Mouse (Mus musculus) bone marrow, adult 2 months (tissue): ENCODE results near the gene Pakap. TPM values are rescaled to one million over a fixed set of nuclear protein-coding genes. Genes with fewer than 3 reads are reported as not detected.

Experiments
- H3K27ac ChIP-seq: fragments of 200-500 bp; 2 replicates; pipeline ENCODE4 v1.5.1; 2012; ENCODE audit warnings: low read depth, mild to moderate bottlenecking, control low read depth, inconsistent platforms, low read length; ENCODE audit not compliant: control insufficient read depth, poor library complexity, insufficient read depth
- H3K4me1 ChIP-seq: fragments of 200-500 bp; 2 replicates; pipeline ENCODE4 v1.6.1; 2011; ENCODE audit warnings: low read length; ENCODE audit not compliant: control insufficient read depth, insufficient read depth
- H3K4me3 ChIP-seq: fragments of 200-500 bp; replicated peaks from 2 replicates; pipeline ENCODE3; 2011; ENCODE audit warnings: mild to moderate bottlenecking, low read depth, low read length, control low read depth; ENCODE audit not compliant: control insufficient read depth
- CTCF ChIP-seq: fragments of 200-500 bp; IDR thresholded peaks from 2 replicates; pipeline ENCODE4 v1.5.1; 2011; ENCODE audit warnings: low read length, control low read depth; ENCODE audit not compliant: control insufficient read depth, insufficient read depth
- POLR2A ChIP-seq: fragments of 200-500 bp; IDR thresholded peaks from 2 replicates; pipeline ENCODE4 v1.6.1; 2011; ENCODE audit warnings: low read depth, mild to moderate bottlenecking, control low read depth, low read length, borderline replicate concordance; ENCODE audit not compliant: control insufficient read depth
- WGBS: fragments of 180-500 bp; shearing (Covaris S2); methylation state at CpG from one replicate; pipeline ENCODE4 v1.1.7; 2018; 5-methylcytosine and 5-hydroxymethylcytosine counted together
- polyA plus RNA-seq: library from polyadenylated mRNA; stranded (reverse); fragments of >200 nt; gene quantifications from 2 replicates; pipeline ENCODE4 v1.2.4, GENCODE M21; 2011; ENCODE audit warnings: low replicate concordance; ENCODE audit not compliant: missing spikeins, insufficient read depth, insufficient read length

Gene Pakap
- polyA plus RNA-seq, 1 experiment, result 1.9 TPM

- H3K4me1 ChIP-seq, result no peaks in the 10 kb centered on the region
- H3K4me3 ChIP-seq, result no peak overlapping the region
- no peak for TF ChIP-seq CTCF
- TF ChIP-seq POLR2A, result no peak
- 68% methylated on average over 5 of the region's 5 CpGs for WGBS
- no peak overlapping the region for H3K27ac ChIP-seq
Observed at GRCm38 (mm10) chr4:57626921-57627320, 58.9 kb downstream of the Pakap start.

DNA sequence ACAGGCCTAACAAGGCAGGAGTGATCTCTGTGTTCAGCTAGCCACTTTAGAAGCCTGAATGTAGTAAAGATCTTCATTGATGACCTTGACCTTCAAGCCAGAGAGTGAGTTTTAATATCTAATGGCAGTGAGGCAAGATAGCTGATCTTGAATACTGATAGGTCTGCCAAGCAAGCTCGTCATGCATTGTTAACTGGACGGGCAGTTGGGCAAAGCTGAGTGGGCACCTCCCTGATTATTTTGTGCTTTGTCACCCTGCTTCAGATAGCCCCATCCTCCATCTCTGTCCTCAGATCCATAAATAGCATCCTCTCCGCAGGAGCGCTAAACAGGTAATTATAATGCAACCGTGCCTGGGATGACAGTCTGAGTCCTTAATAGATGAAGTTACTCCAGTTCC is 64.4 kb downstream of the Pakap start:
- 82% methylated on average over 5 of the region's 5 CpGs for WGBS
- no peaks in the 10 kb centered on the region for H3K4me1 ChIP-seq
- TF ChIP-seq CTCF (no peak), POLR2A (no peak)
- H3K27ac ChIP-seq, result no peak overlapping the region
- H3K4me3 ChIP-seq, result no peak overlapping the region

DNA sequence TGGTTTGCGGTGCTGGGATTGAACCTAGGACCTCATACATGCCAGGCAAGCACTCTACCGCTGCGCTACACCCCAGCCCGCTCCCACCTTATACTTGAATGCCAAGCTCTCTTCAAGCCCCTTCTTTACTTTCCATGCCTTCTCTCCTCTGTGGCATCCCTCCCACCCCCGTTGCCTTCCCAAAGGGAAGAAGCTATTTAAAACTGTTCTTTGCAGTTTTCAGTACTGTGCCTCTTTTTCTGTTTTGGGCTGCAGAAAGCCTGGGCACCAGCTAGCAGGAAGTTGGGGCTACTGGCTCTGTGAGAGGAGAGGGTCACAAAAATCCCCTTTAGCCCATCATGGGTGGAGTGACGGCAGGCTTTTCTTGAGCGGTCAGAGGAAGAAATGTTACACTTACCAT is 65.1 kb downstream of the Pakap start:
- TF ChIP-seq POLR2A, result no peak
- TF ChIP-seq CTCF, result no peak
- no peak overlapping the region for H3K4me3 ChIP-seq
- H3K4me1 ChIP-seq, result no peaks in the 10 kb centered on the region
- H3K27ac ChIP-seq, result no peak overlapping the region
- 85% methylated on average over 7 of the region's 7 CpGs for WGBS

GRCm38 (mm10) chr4:57634956-57635355 is 67.0 kb downstream of the Pakap start:
- Histone ChIP-seq H3K4me3 (no peak overlapping the region), H3K27ac (no peak overlapping the region), H3K4me1 (no peaks in the 10 kb centered on the region)
- no peak for TF ChIP-seq CTCF
- WGBS, result 60% methylated on average over 1 of the region's 1 CpGs

DNA sequence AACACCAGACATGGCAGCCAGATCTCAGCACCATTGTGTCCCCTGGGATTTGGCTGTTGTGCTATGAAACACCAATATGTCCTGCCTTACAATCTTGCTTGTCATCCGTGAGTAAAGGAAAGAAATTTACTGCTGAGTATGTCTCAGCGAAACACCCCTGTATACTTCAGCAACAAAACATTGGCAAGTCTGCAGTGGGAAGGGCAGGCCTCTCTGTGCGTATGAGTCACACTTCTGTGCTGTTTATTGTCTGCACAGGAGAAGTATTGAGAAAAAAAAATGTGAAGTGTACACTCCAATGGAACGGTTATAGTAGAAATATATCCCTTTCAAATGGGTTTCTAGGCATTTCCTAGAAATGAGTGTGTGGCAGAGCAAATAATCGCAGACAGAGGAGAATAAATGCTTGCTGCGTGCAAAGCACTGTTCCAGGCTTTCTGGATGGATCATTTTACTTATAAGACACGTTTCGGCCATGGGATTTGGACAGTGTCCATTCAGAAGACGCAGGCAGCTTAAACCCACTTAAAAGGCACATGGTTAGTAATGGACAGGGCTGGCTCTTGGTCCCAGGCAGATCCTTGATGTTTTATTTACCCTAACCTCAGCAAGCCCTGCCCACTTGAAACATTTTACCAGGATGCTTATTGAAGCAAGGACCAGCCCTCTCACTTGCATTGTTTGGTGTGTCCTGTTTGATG is 69.0 kb downstream of the Pakap start:
- TF ChIP-seq POLR2A (no peak), CTCF (no peak)
- H3K4me3 ChIP-seq, result no peak overlapping the region
- no peak overlapping the region for H3K27ac ChIP-seq
- 84% methylated on average over 9 of the region's 9 CpGs for WGBS
- no peaks in the 10 kb centered on the region for H3K4me1 ChIP-seq

- 32% methylated on average over 24 of the region's 24 CpGs for WGBS
- H3K4me3 ChIP-seq, result no peak overlapping the region
- H3K4me1 ChIP-seq, result no peaks in the 10 kb centered on the region
- H3K27ac ChIP-seq, result no peak overlapping the region
- TF ChIP-seq POLR2A, result no peak
- no peak for TF ChIP-seq CTCF
Observed at GRCm38 (mm10) chr4:57637636-57638386, 69.8 kb downstream of the Pakap start.

DNA sequence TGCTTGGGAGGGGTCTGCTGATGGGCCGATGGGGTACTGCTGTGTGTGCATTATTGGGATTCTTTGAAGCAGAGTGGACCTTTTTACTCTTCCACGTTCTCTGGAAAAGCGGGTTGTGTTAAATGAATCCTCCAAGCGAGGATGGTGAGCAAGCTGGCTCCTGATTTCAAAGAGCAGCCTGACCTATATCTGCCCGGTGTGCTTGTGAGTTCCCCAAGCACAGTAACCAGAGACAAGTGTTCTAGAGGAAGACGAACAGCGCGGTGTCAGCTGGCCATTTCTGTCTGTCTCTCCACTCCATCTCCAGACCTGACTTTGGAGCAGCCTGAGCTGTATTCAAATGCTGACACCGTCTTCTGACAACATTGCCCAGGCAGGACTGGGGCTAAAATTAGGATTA is 71.0 kb downstream of the Pakap start:
- TF ChIP-seq CTCF (no peak), POLR2A (no peak)
- Histone ChIP-seq H3K4me3 (no peak overlapping the region), H3K4me1 (no peaks in the 10 kb centered on the region), H3K27ac (no peak overlapping the region)
- WGBS, result 81% methylated on average over 9 of the region's 9 CpGs

- TF ChIP-seq CTCF (no peak), POLR2A (no peak)
- no peaks in the 10 kb centered on the region for H3K4me1 ChIP-seq
- 5% methylated on average over 7 of the region's 7 CpGs for WGBS
Observed at GRCm38 (mm10) chr4:57640222-57640621, 72.2 kb downstream of the Pakap start.

DNA sequence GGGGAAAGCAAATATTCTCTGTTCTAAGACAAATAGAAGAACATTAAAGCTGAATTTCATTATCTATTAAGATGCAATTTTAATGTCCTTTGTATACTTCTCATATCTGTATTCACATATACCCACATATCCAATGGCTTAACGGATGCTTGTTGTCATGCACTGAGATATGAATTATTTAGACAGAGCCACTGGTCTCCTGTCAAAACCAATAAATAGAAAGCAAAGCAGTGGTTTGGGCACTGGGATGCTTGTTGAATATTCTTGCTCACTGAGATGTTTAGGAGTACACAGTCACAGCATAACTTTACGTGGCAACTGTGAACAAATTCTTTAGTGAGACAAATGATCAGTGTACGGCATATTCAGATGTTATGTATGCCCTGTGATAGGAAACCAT is 73.0 kb downstream of the Pakap start:
- TF ChIP-seq POLR2A (no peak), CTCF (no peak)
- Histone ChIP-seq H3K4me1 (no peaks in the 10 kb centered on the region), H3K27ac (no peak overlapping the region), H3K4me3 (no peak overlapping the region)
- 81% methylated on average over 3 of the region's 3 CpGs for WGBS

More at GRCm38 (mm10) chr4:57640222-57640621, 72.2 kb downstream of the Pakap start:
- Histone ChIP-seq H3K27ac (no peak overlapping the region), H3K4me3 (no peak overlapping the region)
